Mouse (Mus musculus) frontal cortex, postnatal 36 days (tissue): ENCODE measurements around the gene Bzw1.

ENCODE experiments used
- DNase-seq, 2 experiments: peaks; one replicate each; pipeline ENCODE4 v3.0.0; 2022; ENCODE audit warnings: low spot score in 2 of 2

Gene Bzw1

DNA sequence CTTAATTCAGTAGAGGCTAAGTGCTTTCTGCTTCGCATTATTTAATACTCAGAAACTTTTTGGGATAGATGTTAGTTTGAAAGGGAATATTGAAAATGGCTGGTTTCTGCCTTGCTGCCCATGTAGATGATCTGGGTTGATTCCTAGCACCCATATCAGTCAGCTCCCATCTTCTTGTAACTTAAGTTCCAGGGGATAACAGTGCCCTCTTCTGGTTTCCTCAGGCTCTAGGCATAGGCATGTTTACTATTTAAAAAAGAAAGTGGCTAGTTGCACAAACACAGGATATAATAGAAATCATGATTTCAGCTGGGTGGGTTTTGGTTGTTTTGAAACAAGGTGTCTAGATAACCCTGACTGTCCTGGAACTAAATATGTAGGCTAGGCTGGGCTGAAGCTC, 3.5 kb downstream of the Bzw1 start:
- DNase-seq, result no peak

DNA sequence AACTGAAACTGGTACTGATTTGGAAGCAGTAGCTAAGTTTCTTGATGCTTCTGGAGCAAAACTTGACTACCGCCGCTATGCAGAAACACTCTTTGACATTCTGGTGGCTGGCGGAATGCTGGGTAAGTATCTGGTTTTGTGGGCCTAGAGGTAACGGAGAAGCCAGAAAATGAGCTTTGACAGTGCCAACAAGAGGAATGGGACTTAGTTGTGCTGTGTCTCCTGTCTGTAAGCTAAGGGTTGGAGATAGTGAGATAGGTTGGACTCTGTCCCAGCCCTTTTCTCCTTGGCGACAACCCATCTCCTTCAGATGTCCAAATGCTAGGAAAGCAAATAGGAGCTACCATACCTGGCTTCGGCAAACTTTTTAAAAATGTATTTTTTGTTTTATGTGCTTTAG, 5.0 kb downstream of the Bzw1 start:
- DNase-seq, result no peak

DNA sequence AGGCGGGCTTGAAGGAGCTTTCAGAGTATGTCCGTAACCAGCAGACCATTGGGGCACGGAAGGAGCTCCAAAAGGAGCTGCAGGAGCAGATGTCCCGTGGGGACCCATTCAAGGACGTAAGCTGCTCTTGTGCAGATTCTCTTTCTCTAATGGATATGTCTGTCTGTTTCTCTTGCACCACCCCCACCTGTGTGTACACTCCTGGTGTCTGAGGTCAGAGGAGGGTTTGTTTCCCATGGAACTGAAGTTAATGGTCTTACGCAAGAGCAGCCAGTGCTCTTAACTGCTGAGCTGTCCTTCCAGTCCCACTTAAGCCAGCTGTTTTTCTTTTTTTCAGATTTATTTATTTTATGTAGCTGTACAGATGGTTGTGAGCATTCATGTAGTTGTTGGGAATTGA, 8.7 kb downstream of the Bzw1 start:
- no peak for DNase-seq

DNA sequence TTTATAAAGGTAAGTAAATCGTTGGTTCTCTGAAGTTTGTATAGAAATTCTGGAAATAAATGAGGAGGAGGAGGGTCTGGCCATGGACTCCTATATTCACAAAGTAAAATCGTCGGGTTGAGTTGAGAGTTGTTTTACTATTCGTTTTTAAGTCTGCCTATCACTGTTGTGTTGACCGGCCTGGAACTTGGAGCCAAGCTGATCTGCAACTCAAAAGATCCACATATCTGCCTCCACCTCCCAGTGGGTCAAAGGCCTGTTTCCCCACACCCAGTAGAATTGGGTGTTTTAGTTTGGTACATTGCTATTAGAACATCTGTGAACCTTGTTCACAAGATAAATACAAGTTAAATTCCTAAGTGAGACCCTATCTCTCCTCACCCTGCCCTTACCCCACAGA, 11.0 kb downstream of the Bzw1 start:
- DNase-seq, result no peak

DNA sequence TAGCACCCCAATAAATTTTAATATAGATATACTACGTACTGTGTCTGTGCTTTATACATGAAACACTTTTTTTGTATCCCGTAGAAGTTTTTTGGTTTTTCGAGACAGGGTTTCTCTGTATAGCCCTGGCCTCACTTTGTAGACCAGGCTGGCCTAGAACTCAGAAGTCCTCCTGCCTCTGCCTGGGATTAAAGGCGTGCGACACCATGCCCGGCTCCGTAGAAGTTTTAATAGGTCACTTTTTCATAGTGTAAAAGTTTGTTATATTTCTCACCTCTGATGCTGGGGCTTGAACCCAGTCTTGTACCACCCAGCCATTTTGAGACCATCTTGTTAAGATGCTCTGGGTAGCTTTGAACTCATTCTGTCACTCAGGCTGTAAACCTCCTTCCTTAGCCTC, 14.6 kb downstream of the Bzw1 start:
- DNase-seq, result no peak

DNA sequence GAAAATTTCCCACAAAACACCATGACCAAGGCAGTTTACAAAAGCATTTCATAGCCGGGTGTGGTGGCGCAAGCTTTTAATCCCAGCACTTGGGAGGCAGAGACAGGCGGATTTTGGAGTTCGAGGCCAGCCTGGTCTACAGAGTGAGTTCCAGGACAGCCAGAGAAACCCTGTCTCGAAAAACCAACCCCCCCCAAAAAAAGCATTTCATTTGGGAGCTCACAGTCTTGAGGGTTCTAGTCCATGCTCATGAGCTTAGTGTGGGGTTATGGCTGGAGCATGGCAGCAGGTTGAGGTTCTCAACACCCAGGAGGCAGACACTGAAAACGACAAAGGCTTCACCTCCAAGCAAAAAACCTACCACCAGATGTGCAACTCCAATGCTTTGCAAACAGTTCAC, 15.4 kb downstream of the Bzw1 start:
- DNase-seq, result no peak

DNA sequence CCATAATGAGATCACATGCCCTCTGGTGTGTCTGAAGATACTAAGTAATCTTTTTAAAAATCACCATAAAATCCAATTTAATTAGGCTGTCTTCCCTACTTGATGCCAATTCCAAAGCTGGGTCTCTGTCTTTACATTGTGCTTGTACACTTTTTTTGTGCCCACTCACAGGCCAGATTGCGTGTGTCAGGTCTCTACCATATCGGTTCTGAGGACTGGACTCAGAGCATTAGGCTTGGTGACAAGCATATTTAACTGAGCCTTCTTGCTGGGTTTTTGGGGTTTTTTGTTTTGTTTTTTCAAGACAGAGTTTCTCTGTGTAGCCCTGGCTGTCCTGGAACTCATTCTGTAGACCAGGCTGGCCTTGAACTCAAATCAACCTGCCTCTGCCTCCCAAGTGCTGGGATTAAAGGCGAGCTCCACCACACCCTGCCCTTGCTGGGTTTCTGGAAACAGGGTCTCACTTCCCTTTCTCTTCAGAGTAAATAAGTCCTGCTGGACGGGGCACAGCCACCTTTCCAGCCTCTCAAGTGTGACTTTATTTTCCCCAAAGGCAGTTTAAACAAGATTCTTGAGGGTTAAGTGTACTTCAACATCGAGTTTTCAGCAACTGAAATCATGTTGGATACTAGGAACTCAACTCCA, 17.0 kb downstream of the Bzw1 start:
- no peak for DNase-seq

DNA sequence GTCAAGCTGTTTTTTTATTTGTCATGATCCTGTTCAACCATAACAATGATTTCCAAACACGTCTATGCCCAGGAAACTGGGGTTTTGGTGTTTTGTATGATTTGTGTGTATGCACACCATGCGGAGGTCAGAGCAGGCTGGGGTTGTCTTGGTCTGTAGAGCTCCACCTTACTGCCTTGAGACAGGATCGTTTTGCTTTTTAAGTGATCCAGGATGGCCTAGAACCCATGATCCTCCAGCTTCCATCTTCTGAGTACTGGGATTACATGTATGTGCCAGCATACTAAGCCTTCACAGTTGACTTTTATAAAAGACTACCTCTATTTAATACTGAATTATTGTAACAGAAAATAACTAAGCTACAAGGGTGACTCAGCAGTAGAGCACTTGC, 17.5 kb downstream of the Bzw1 start:
- DNase-seq, result no peak

DNA sequence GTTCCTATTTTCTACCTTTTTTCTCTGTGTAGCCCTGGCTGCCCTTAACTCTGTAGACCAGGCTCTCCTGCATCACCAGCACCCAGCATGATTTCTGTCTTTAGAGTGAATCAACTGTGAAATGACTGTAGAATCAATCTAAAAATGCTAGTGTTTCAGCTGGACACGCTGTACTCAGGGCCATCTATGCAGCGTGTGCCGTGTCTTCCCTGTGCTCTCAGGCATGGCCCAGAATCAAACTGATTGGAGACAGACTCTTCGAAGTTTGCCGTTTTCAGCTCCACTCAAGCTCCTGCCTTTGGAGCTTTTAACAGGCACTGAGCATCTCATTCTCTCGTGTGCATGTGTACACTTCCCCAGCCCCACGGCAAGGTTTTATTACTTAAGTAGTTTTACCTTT, 18.1 kb downstream of the Bzw1 start:
- no peak for DNase-seq

DNA sequence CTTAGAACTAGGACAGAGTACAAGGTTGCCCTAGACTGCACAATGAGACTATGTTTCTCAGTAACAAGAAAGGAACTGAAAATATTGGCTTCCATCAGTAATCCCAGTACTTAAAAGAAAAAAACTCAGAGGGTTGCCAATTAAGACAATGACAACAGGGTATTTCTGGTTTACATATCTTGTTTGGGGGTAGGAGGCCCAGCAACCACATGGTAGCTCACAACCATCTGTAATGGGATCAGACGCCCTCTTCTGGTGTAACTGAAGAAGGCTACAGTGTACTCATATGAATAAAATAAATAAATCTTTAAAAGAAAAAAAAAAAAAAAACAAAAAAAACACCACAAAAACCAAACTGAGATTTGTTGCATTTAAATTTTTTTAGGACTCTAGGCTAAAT, 22.7 kb downstream of the Bzw1 start:
- DNase-seq, result no peak

DNA sequence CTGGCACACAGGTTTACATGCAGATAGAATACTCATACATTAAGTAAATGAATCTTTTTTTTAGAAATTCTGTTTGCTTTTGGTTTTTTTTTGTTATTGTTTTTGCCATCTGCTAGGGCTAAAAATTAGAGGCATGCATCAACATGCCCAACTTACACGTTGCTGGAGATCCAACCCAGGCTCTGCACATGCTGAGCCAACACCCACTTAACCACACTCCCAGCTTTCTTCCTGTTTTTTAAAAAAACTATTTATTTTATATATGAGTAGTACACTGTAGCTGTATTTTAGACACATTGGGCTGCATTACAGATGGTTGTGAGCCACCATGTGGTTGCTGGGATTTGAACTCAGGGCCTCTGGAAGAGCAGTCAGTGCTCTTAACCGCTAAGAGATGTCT, 23.4 kb downstream of the Bzw1 start:
- no peak for DNase-seq

DNA sequence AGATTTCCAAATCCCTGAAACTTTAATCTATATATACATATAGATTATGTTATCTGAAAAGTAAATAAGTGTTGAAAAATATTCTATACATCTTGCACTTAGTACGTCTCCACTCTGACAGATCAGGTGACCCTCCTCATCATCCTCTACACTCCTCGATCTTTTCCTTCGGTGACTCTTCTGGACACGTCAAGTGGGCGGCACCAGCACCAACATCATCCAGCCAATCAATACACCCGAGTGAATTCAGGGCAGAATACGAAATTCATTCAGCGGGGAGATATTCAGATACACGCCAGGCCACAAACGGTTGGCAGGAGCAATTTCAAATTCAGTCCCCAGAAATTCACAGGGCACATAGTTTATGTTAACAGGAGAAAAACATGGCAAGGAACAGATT, 27.3 kb downstream of the Bzw1 start:
- no peak for DNase-seq

DNA sequence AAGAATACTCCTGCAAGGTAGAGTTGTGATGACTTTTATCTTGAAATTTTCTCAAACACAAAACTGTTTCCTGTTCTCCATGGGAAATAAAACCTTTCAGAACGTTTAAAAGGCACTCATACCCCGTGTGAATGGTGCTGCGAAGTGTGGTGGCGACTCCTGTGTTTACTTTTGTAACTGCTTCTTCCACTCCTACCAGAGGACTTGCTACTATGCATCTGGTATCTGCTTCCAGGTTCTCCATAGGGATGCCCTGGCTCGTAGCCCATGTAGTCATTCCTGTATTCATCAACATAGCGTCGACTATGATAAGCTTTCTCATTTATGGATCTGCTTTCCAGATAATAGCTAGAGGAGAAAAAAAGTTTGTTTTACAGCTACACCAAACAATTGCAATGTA, 28.3 kb downstream of the Bzw1 start:
- DNase-seq, result no peak

DNA sequence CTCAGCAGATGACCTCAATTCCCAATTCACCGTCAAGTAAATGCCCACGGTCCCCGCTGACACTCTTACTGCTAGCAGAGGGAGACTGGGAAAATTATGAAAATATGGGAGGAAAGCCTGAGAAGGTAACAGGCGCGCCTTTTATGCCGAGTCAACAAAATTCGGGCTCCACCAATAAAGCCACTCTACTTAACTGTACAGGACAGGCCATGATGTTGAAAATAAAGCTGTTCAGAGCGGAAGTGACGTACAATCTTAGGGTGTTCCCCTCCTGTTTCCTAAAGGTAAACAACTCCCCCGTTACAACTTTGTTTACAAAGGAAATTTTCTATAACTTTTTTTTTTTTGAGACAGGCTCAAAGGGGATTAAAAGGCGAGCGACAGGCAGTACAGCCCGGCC, 30.2 kb downstream of the Bzw1 start:
- DNase-seq, result no peak

DNA sequence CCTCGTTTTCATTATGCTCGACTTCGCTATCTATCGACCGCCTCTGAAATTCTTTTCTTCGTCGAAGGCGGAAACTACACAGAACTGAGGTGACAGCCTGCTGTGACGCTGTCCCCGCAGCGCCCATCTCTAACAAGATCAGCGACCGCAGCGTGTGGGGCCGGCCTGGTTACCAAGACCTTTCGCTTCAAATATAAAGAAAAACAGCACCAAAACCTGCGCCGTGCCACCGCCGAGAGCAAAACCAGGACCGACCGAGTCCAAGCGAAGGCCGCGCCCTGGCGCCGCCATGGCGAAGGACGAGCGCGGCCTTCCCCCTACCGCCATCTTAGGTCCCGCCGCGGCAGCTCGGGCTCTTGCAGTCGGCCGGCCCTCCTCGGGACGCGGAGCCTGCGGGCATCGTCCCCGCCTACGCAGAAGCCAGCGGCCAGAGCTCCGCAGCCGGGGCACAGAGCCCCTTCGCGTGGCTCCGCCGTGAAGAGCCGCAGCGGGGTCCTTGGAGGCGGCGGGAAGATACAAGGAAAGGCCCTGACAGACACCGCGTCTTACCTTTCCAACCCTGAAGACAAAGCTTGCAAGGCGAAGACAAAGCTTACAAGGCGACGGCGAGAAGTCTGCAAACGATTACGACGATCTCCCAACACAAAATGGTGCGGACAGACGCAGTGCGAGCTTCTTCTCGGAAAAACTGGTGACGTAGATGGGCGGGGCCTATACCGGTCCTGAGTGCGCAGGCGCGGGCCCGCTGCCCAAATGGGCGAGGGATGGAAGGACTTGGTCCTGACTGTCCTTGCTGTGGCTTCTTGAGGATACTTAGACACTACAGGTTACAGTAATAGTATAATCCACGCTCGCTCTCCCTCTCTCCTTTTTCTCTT, 30.9 kb downstream of the Bzw1 start, which contains the start of gene Clk1:
Gene Clk1 (minus strand): TSS at position 696 of the 878 bp plus-strand sequence.
- DNase-seq, result peak; percentile 96 to 97

DNA sequence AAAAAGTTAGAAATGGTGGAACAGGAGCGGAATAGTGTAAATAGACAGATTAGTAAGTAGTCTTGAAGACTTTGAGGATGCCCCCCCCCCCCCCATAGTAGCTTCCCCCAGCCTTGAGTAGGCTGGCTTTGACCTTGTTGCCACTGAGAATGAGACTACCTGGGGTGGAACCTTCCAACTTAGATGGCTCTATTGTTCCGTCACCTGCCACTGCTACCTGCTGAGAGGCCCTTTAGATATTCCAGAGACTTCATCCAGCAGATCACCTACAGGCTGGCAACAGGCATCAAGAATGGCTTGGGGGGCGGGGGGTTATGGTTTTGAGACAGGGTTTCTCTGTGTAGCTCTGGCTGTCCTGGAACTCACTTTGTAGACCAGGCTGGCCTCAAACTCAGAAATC, 31.9 kb downstream of the Bzw1 start:
- DNase-seq, result no peak

DNA sequence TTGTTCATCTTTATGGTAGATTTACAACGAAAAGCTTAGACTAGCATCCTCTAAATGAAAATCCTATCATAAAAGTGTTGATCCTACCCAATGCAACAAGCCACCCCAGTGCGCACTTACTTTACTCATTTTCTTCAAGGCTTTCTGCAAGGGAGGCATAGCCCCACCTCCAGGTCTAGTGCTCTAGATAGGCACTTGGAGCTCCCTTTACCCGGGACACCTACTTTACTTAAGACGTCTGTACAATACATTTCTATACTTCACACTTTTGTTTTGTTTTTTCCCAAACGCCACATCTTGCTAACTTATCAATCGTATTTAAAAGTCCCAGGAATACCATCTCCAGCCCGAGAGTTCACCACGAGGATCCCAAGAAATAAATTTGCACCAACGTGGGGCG, 52.0 kb downstream of the Bzw1 start:
- DNase-seq, result no peak

DNA sequence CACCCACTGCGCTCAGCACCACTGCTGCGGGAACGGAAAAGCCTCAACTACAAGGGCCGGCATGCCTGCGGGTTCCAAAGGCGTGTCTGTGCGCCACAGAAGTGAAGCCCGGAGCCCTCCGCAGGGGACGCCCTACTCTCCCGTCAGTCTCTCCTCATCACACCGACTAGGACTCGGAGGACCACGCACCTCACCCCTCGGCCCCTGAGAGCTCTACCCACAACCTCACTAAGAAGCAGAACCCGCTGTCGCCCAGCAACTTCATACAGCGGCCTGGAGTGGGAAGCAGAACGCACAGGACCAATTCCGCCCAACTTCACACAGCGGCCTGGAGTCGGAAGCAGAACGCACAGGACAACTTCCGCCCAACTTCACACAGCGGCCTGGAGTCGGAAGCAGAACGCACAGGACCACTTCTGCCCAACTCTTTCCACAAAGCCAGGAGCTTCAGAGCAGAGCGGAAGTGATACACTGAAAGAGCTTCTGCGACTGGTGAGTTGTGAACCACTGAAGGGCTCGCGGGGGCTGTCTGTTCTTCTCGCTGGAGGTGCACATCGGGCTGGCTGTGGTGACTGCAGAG, 52.5 kb downstream of the Bzw1 start, which contains the start of the genes Nif3l1 and Ppil3:
Gene Nif3l1 (plus strand): TSS at position 9 of the 580 bp plus-strand sequence.
Gene Ppil3 (minus strand): TSS at position 344 of the 580 bp plus-strand sequence.
- DNase-seq, result peak; percentile 87 to 95

DNA sequence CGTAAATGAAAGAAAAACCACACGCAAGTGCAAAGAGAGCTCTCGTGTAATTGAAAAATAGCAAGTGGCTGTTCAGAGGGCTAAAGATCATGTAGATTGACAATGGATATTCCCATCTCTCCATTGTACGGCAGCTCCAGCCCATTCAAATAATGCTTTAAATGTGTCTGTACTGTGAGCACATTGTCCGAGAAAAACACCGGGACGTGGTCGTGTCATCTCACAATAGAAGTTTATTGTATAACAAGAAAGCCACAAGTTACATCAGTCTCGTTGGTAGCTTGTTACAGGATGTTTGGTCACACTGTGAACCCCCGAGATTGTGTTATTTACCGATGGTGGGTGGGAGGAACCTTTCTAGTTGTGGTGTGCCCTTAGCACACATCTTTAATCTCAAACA, 53.2 kb downstream of the Bzw1 start:
- DNase-seq, result no peak

DNA sequence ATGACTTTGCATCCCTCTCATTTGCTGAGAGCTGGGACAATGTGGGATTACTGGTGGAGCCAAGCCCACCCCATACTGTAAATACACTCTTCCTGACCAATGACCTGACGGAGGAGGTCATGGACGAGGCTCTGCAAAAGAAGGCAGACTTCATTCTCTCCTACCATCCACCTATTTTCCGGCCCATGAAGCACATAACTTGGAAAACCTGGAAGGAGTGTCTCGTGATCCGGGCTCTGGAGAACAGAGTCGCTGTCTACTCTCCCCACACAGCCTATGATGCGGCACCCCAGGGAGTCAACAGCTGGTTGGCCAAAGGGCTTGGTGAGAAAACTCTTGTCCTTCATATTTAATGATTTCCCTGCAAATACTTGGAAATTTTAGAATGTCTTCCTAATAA, 55.1 kb downstream of the Bzw1 start:
- no peak for DNase-seq

DNA sequence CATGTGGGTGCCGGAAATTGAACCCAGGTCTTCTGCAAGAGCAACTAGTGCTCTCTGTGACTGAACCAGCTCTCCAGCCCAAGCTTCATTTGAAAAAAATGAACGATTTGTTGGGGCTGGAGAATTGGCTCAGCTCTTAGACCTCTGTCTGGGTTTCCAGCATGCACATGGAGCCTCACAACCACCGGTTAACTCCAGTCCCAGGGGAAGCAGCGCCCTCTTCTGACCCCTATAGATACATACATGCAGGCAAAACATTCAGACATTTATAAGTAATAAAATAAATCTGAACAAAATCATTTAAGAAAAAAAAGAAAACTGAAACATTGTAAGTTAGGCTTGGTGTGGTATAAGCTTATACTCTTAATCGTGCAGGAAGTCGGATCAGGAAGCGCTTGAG, 55.7 kb downstream of the Bzw1 start:
- no peak for DNase-seq

DNA sequence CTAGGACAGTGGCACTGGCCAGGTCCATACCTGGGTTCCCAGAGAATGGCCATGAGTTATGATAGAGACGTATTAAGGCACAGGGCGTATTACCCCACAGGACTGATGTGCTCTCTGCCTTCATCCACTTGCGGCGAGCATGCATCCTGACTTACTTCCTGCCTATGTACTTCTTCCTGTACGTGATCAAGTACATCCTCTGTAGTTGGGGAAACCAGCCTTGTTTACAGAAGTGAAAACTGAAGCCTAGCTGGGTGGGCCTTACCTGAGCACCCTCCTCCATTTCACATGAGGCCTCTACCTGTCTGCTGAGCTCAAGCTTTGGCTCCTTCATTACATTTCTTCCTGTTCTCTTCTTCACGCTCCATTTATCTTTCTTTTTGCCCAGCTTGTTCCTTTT, 61.6 kb downstream of the Bzw1 start:
- DNase-seq, result no peak
